Mouse (Mus musculus) heart, postnatal 0 days (tissue): Measurements from ENCODE around the gene Chst15. TPM values are rescaled to one million over a fixed set of nuclear protein-coding genes. Genes with fewer than 3 reads are reported as not detected.

ENCODE experiments used
- ATAC-seq: fragments of 200-750 bp; cut with Nextera tagmentation; 2 replicates; pipeline ENCODE4 v1.8.0; 2017; ENCODE audit warnings: low read depth, moderate number of reproducible peaks, moderate library complexity; ENCODE audit not compliant: insufficient read depth
- DNase-seq: peaks from one replicate; pipeline ENCODE4 v3.0.0-alpha.2; 2016; ENCODE audit warnings: low spot score
- H3K27ac ChIP-seq: fragments of 300-500 bp; sonication (generic); 2 replicates; pipeline ENCODE4 v1.5.1; 2014; ENCODE audit warnings: low read depth, mild to moderate bottlenecking
- H3K27me3 ChIP-seq: fragments of 300-500 bp; sonication (generic); 2 replicates; pipeline ENCODE4 v1.6.1; 2014; ENCODE audit warnings: low read length, mixed read lengths; ENCODE audit not compliant: control insufficient read depth, insufficient read depth
- H3K36me3 ChIP-seq: fragments of 300-500 bp; sonication (generic); replicated peaks from 2 replicates; pipeline ENCODE4 v1.6.1; 2014; ENCODE audit warnings: low read length, mixed read lengths; ENCODE audit not compliant: control insufficient read depth, insufficient read depth
- H3K4me1 ChIP-seq: fragments of 300-500 bp; sonication (generic); 2 replicates; pipeline ENCODE4 v1.6.1; 2014; ENCODE audit warnings: antibody characterized with exemption; ENCODE audit not compliant: control insufficient read depth, insufficient read depth
- H3K4me2 ChIP-seq: fragments of 300-500 bp; sonication (generic); 2 replicates; pipeline ENCODE4 v1.6.1; 2014; ENCODE audit warnings: low read depth, mild to moderate bottlenecking, low read length, moderate library complexity
- H3K4me3 ChIP-seq: fragments of 300-500 bp; sonication (generic); 2 replicates; pipeline ENCODE4 v1.5.1; 2014; ENCODE audit warnings: low read depth, low read length
- H3K9ac ChIP-seq: fragments of 300-500 bp; sonication (generic); replicated peaks from 2 replicates; pipeline ENCODE4 v1.6.1; 2014; ENCODE audit warnings: low read depth, low read length, mixed read lengths
- H3K9me3 ChIP-seq: fragments of 300-500 bp; sonication (generic); replicated peaks from 2 replicates; pipeline ENCODE4 v1.6.1; 2016; ENCODE audit warnings: low read length; ENCODE audit not compliant: control insufficient read depth
- CTCF ChIP-seq: IDR thresholded peaks from 2 replicates; pipeline ENCODE4 v1.5.1; 2016; ENCODE audit warnings: antibody characterized with exemption, control low read depth, low read depth
- EP300 ChIP-seq: IDR thresholded peaks from 2 replicates; pipeline ENCODE4 v1.6.1; 2016; ENCODE audit warnings: antibody characterized with exemption, low read depth
- WGBS: fragments of 180-500 bp; shearing (Covaris S2); extraction: QIAGEN DNeasy Blood & Tissue Kit; methylation state at CpG from one replicate; pipeline ENCODE4 v1.1.7; 2014; 5-methylcytosine and 5-hydroxymethylcytosine counted together
- polyA plus RNA-seq: library from polyadenylated mRNA; unstranded; fragments of >200 nt; fragmentation: Nextera tagmentation; extraction: Ambion mirVana; gene quantifications from 2 replicates; pipeline ENCODE4 v1.2.1, GENCODE M21; 2015
- total RNA-seq: library from RNA; depleted of rRNA; stranded (reverse); fragments of >200 nt; gene quantifications from 2 replicates; pipeline ENCODE4 v1.2.3, GENCODE M21; 2014; ENCODE audit warnings: low replicate concordance

Gene Chst15
- total and polyA plus RNA-seq, 2 experiments from 2014 or later, result 4.3 to 5.8 TPM

- Histone ChIP-seq H3K9ac (no peak overlapping the region), H3K9me3 (no peaks in the 10 kb centered on the region), H3K36me3 (no peaks in the 10 kb centered on the region), H3K4me2 (no peak overlapping the region), H3K27ac (no peak overlapping the region), H3K27me3 (no peaks in the 10 kb centered on the region), H3K4me3 (no peak overlapping the region), H3K4me1 (no peaks in the 10 kb centered on the region)
- DNase-seq, result no peak
- ATAC-seq, result no peak
- 87% methylated on average over 3 of the region's 3 CpGs for WGBS
- TF ChIP-seq CTCF, result no peak
- TF ChIP-seq EP300, result no peak
Observed at GRCm38 (mm10) chr7:132231476-132231875, 85.6 kb downstream of the Chst15 start.

GRCm38 (mm10) chr7:132230961-132231360 is 86.1 kb downstream of the Chst15 start:
- DNase-seq, result no peak
- Histone ChIP-seq H3K4me1 (no peaks in the 10 kb centered on the region), H3K27me3 (no peaks in the 10 kb centered on the region), H3K9ac (no peak overlapping the region), H3K27ac (no peak overlapping the region), H3K4me3 (no peak overlapping the region), H3K9me3 (no peaks in the 10 kb centered on the region), H3K4me2 (no peak overlapping the region), H3K36me3 (no peaks in the 10 kb centered on the region)
- WGBS, result 79% methylated on average over 3 of the region's 3 CpGs
- TF ChIP-seq EP300 (no peak), CTCF (no peak)
- ATAC-seq, result no peak

- H3K27ac ChIP-seq, result no peak overlapping the region
- no peaks in the 10 kb centered on the region for H3K4me1 ChIP-seq
- H3K27me3 ChIP-seq, result no peaks in the 10 kb centered on the region
- TF ChIP-seq EP300, result no peak
- TF ChIP-seq CTCF, result no peak
- H3K4me3 ChIP-seq, result no peak overlapping the region
- no peak overlapping the region for H3K9ac ChIP-seq
- peak; percentile 40; the same call in 1 of the 2 replicates for ATAC-seq
- WGBS, result 61% methylated on average over 8 of the region's 8 CpGs
- no peak overlapping the region for H3K4me2 ChIP-seq
- no peaks in the 10 kb centered on the region for H3K9me3 ChIP-seq
- no peak for DNase-seq
- H3K36me3 ChIP-seq, result no peaks in the 10 kb centered on the region
Observed at GRCm38 (mm10) chr7:132227075-132227640, 89.9 kb downstream of the Chst15 start.

GRCm38 (mm10) chr7:132226379-132227074 is 90.5 kb downstream of the Chst15 start:
- Histone ChIP-seq H3K9me3 (no peaks in the 10 kb centered on the region), H3K4me1 (no peaks in the 10 kb centered on the region), H3K27ac (no peak overlapping the region), H3K27me3 (no peaks in the 10 kb centered on the region), H3K36me3 (no peaks in the 10 kb centered on the region), H3K9ac (no peak overlapping the region), H3K4me2 (no peak overlapping the region), H3K4me3 (no peak overlapping the region)
- ATAC-seq (peak; percentile 71), DNase-seq (peak; percentile 75)
- WGBS, result 46% methylated on average over 6 of the region's 6 CpGs
- TF ChIP-seq CTCF (peak; percentile 93), EP300 (no peak)

- DNase-seq, result no peak
- Histone ChIP-seq H3K9me3 (no peaks in the 10 kb centered on the region), H3K4me3 (no peak overlapping the region), H3K9ac (no peak overlapping the region), H3K4me2 (no peak overlapping the region), H3K27ac (no peak overlapping the region), H3K36me3 (no peaks in the 10 kb centered on the region), H3K27me3 (no peaks in the 10 kb centered on the region), H3K4me1 (no peaks in the 10 kb centered on the region)
- no peak for ATAC-seq
- WGBS, result 44% methylated on average over 10 of the region's 10 CpGs
- TF ChIP-seq EP300 (no peak), CTCF (no peak)
Observed at GRCm38 (mm10) chr7:132223452-132224141, 93.4 kb downstream of the Chst15 start.
